Mouse (Mus musculus) liver, embryonic 14.5 days (tissue): ENCODE data around the gene Hyou1. TPM values are rescaled to one million over a fixed set of nuclear protein-coding genes. Genes with fewer than 3 reads are reported as not detected.

Experiments used
- ATAC-seq: fragments of 200-750 bp; cut with Nextera tagmentation; 2 replicates; pipeline ENCODE4 v1.8.0; 2017; ENCODE audit warnings: moderate number of reproducible peaks, mild to moderate bottlenecking, moderate library complexity; ENCODE audit not compliant: insufficient read depth
- DNase-seq, 3 experiments: peaks; one replicate each; pipeline ENCODE4 v3.0.0-alpha.2; 2012 to 2013; ENCODE audit warnings: low read depth in 3 of 3, low spot score in 3 of 3
- H3K27ac ChIP-seq: fragments of 300-500 bp; sonication (generic); 2 replicates; pipeline ENCODE4 v1.5.1; 2014; ENCODE audit warnings: moderate library complexity, mild to moderate bottlenecking, control low read depth, inconsistent platforms
- H3K27me3 ChIP-seq: fragments of 300-500 bp; sonication (generic); 2 replicates; pipeline ENCODE4 v1.6.1; 2014; ENCODE audit warnings: mild to moderate bottlenecking, low read length, moderate library complexity; ENCODE audit not compliant: control insufficient read depth, insufficient read depth
- H3K36me3 ChIP-seq: fragments of 300-500 bp; sonication (generic); replicated peaks from 2 replicates; pipeline ENCODE4 v1.6.1; 2014; ENCODE audit warnings: low read depth; ENCODE audit not compliant: control insufficient read depth, insufficient read depth
- H3K4me1 ChIP-seq, 2 experiments: fragments of 200-500 bp in 1 of 2; fragments of 300-500 bp in 1 of 2; sonication (generic) in 1 of 2; replicated peaks; 2 replicates each; pipeline ENCODE4 v1.6.1; 2012 to 2014; ENCODE audit warnings: antibody characterized with exemption in 1 of 2, inconsistent platforms in 1 of 2, low read length in 1 of 2; ENCODE audit not compliant: control insufficient read depth in 2 of 2, insufficient read depth in 2 of 2
- H3K4me2 ChIP-seq: fragments of 300-500 bp; sonication (generic); 2 replicates; pipeline ENCODE4 v1.6.1; 2014; ENCODE audit warnings: low read depth, mild to moderate bottlenecking, control low read depth, moderate library complexity
- H3K4me3 ChIP-seq, 2 experiments: fragments of 200-500 bp in 1 of 2; fragments of 300-500 bp in 1 of 2; sonication (generic) in 1 of 2; 2 replicates each; pipeline ENCODE4 v1.5.1; 2012 to 2014; ENCODE audit warnings: low read depth in 2 of 2, low read length in 2 of 2, mild to moderate bottlenecking in 2 of 2, control low read depth in 1 of 2, inconsistent platforms in 1 of 2, moderate library complexity in 1 of 2; ENCODE audit not compliant: insufficient read depth in 1 of 2
- H3K9ac ChIP-seq: fragments of 300-500 bp; sonication (generic); replicated peaks from 2 replicates; pipeline ENCODE4 v1.6.1; 2014; ENCODE audit warnings: mild to moderate bottlenecking, control low read depth, moderate library complexity
- H3K9me3 ChIP-seq: fragments of 300-500 bp; sonication (generic); 2 replicates; pipeline ENCODE4 v1.6.1; 2016; ENCODE audit warnings: low read length, mixed read lengths; ENCODE audit not compliant: control insufficient read depth
- CTCF ChIP-seq: IDR thresholded peaks from 2 replicates; pipeline ENCODE4 v1.5.1; 2016; ENCODE audit warnings: antibody characterized with exemption, low read depth, control low read depth
- EP300 ChIP-seq: IDR thresholded peaks from 2 replicates; pipeline ENCODE4 v1.6.1; 2016; ENCODE audit warnings: antibody characterized with exemption, low read depth
- WGBS: fragments of 180-500 bp; shearing (Covaris S2); extraction: QIAGEN DNeasy Blood & Tissue Kit; methylation state at CpG from one replicate; pipeline ENCODE4 v1.1.7; 2014; ENCODE audit not compliant: insufficient replicate concordance; 5-methylcytosine and 5-hydroxymethylcytosine counted together
- microRNA-seq: library from miRNA; unstranded; fragments of <30 nt; microRNA quantifications from one replicate; pipeline ENCODE4, GENCODE M21; 2016
- polyA plus RNA-seq, 2 experiments: library from polyadenylated mRNA; depleted of rRNA in 1 of 2; stranded (reverse) in 1 of 2; unstranded in 1 of 2; fragments of >200 nt; fragmentation: Nextera tagmentation in 1 of 2; extraction: Ambion mirVana in 1 of 2; gene quantifications; 2 replicates each; pipeline versions ENCODE4 v1.2.1 to v1.2.3; 2012 to 2014

Gene Hyou1
- polyA plus RNA-seq, 2 experiments, result 12.5 to 16.5 TPM

GRCm38 (mm10) chr9:44432577-44433185, 53.4 kb downstream of the Hyou1 start:
- ATAC-seq (no peak), DNase-seq (no peak)
- Histone ChIP-seq H3K36me3 (no peaks in the 10 kb centered on the region), H3K4me2 (no peak overlapping the region), H3K9ac (no peak overlapping the region), H3K9me3 (no peaks in the 10 kb centered on the region), H3K4me3 (no peak overlapping the region), H3K4me1 (no peaks in the 10 kb centered on the region), H3K27ac (no peak overlapping the region), H3K27me3 (no peaks in the 10 kb centered on the region)
- 38% methylated on average over 5 of the region's 5 CpGs for WGBS
- no peak for TF ChIP-seq EP300
- no peak for TF ChIP-seq CTCF

GRCm38 (mm10) chr9:44435747-44436146, 56.5 kb downstream of the Hyou1 start:
- Histone ChIP-seq H3K9me3 (no peaks in the 10 kb centered on the region), H3K9ac (no peak overlapping the region), H3K36me3 (no peaks in the 10 kb centered on the region), H3K4me3 (no peak overlapping the region), H3K27me3 (no peaks in the 10 kb centered on the region), H3K27ac (no peak overlapping the region), H3K4me2 (no peak overlapping the region), H3K4me1 (no peaks in the 10 kb centered on the region)
- no peak for ATAC-seq
- no peak for TF ChIP-seq CTCF
- WGBS, result 17% methylated on average over 6 of the region's 6 CpGs
- no peak for DNase-seq

GRCm38 (mm10) chr9:44440961-44441360, 61.7 kb downstream of the Hyou1 start, which contains the start of gene Foxr1:
Foxr1 (minus strand) TSS chr9:44441136.
- Histone ChIP-seq H3K4me1 (no peaks in the 10 kb centered on the region), H3K9me3 (no peaks in the 10 kb centered on the region), H3K36me3 (no peaks in the 10 kb centered on the region), H3K27me3 (no peaks in the 10 kb centered on the region), H3K27ac (no peak within 1 kb of the TSS), H3K4me3 (no peak within 1 kb of the TSS), H3K9ac (no peak within 1 kb of the TSS), H3K4me2 (no peak within 1 kb of the TSS)
- 60% methylated on average over 19 of the region's 19 CpGs for WGBS
- no peak for TF ChIP-seq CTCF
- TF ChIP-seq EP300, result no peak
- DNase-seq (no peak), ATAC-seq (no peak)

Small RNA genes within 50 kb of the gene (microRNA-seq; reads per million reads assigned to microRNA genes)
- gene Gm44335, result not detected
- gene Mir7085, result not detected

Other genes with a start within 250 kb of the Hyou1 start
- gene Mcam, start 245.0 kb upstream of the Hyou1 start, polyA plus RNA-seq (2012; rRNA removed), result 6.1 and 6.2 TPM in 2 replicates
- 3.1 and 3.4 TPM in 2 replicates for gene Mcam, start 245.0 kb upstream of the Hyou1 start, polyA plus RNA-seq (2014; fragmentation: Nextera tagmentation; extraction: Ambion mirVana)
- 3.4 and 3.9 TPM in 2 replicates for gene Cbl, start 145.4 kb upstream of the Hyou1 start, polyA plus RNA-seq (2012; rRNA removed)
- gene Cbl, start 145.4 kb upstream of the Hyou1 start, polyA plus RNA-seq (2014; fragmentation: Nextera tagmentation; extraction: Ambion mirVana), result 3.7 and 5.1 TPM in 2 replicates
- gene Ccdc153, start 138.8 kb upstream of the Hyou1 start, polyA plus RNA-seq (2012; rRNA removed), result not detected in 2 replicates
- not detected in 2 replicates for gene Ccdc153, start 138.8 kb upstream of the Hyou1 start, polyA plus RNA-seq (2014; fragmentation: Nextera tagmentation; extraction: Ambion mirVana)
- gene Pdzd3, start 128.0 kb upstream of the Hyou1 start, polyA plus RNA-seq (2012; rRNA removed), result 0.02 and 0.05 TPM in 2 replicates
- 0.08 TPM in 1 of 2 replicates, not detected in the other for gene Pdzd3, start 128.0 kb upstream of the Hyou1 start, polyA plus RNA-seq (2014; fragmentation: Nextera tagmentation; extraction: Ambion mirVana)
- gene Nlrx1, start 110.9 kb upstream of the Hyou1 start, polyA plus RNA-seq (2012; rRNA removed), result 1.5 TPM in 2 replicates
- gene Nlrx1, start 110.9 kb upstream of the Hyou1 start, polyA plus RNA-seq (2014; fragmentation: Nextera tagmentation; extraction: Ambion mirVana), result 2.7 and 3.4 TPM in 2 replicates
- 35.6 and 41.6 TPM in 2 replicates for gene Abcg4, start 90.9 kb upstream of the Hyou1 start, polyA plus RNA-seq (2012; rRNA removed)
- gene Abcg4, start 90.9 kb upstream of the Hyou1 start, polyA plus RNA-seq (2014; fragmentation: Nextera tagmentation; extraction: Ambion mirVana), result 10.6 and 11.1 TPM in 2 replicates
- 11.8 and 13.8 TPM in 2 replicates for gene Hinfp, start 73.8 kb upstream of the Hyou1 start, polyA plus RNA-seq (2012; rRNA removed)
- gene Hinfp, start 73.8 kb upstream of the Hyou1 start, polyA plus RNA-seq (2014; fragmentation: Nextera tagmentation; extraction: Ambion mirVana), result 8.0 and 8.3 TPM in 2 replicates
- gene C2cd2l, start 59.2 kb upstream of the Hyou1 start, polyA plus RNA-seq (2012; rRNA removed), result 13.0 and 17.3 TPM in 2 replicates
- gene C2cd2l, start 59.2 kb upstream of the Hyou1 start, polyA plus RNA-seq (2014; fragmentation: Nextera tagmentation; extraction: Ambion mirVana), result 7.4 and 8.9 TPM in 2 replicates
- 16.4 and 19.5 TPM in 2 replicates for gene Dpagt1, start 53.5 kb upstream of the Hyou1 start, polyA plus RNA-seq (2012; rRNA removed)
- gene Dpagt1, start 53.5 kb upstream of the Hyou1 start, polyA plus RNA-seq (2014; fragmentation: Nextera tagmentation; extraction: Ambion mirVana), result 18.8 and 20.2 TPM in 2 replicates
- 177 and 217 TPM in 2 replicates for gene H2afx, start 44.8 kb upstream of the Hyou1 start, polyA plus RNA-seq (2012; rRNA removed)
- 168 and 190 TPM in 2 replicates for gene H2afx, start 44.8 kb upstream of the Hyou1 start, polyA plus RNA-seq (2014; fragmentation: Nextera tagmentation; extraction: Ambion mirVana)
- gene Hmbs, start 35.3 kb upstream of the Hyou1 start, polyA plus RNA-seq (2012; rRNA removed), result 837 and 876 TPM in 2 replicates
- 1,376 and 1,452 TPM in 2 replicates for gene Hmbs, start 35.3 kb upstream of the Hyou1 start, polyA plus RNA-seq (2014; fragmentation: Nextera tagmentation; extraction: Ambion mirVana)
- 9.4 and 9.7 TPM in 2 replicates for gene Vps11, start 17.8 kb upstream of the Hyou1 start, polyA plus RNA-seq (2012; rRNA removed)
- gene Vps11, start 17.8 kb upstream of the Hyou1 start, polyA plus RNA-seq (2014; fragmentation: Nextera tagmentation; extraction: Ambion mirVana), result 11.5 and 12.0 TPM in 2 replicates
- 15.9 and 16.7 TPM in 2 replicates for gene Slc37a4, start 17.4 kb downstream of the Hyou1 start, polyA plus RNA-seq (2012; rRNA removed)
- 26.6 and 29.7 TPM in 2 replicates for gene Slc37a4, start 17.4 kb downstream of the Hyou1 start, polyA plus RNA-seq (2014; fragmentation: Nextera tagmentation; extraction: Ambion mirVana)
- gene Rps25, start 27.6 kb downstream of the Hyou1 start, polyA plus RNA-seq (2012; rRNA removed), result 350 and 717 TPM in 2 replicates
- 1,544 and 1,614 TPM in 2 replicates for gene Rps25, start 27.6 kb downstream of the Hyou1 start, polyA plus RNA-seq (2014; fragmentation: Nextera tagmentation; extraction: Ambion mirVana)
- gene Trappc4, start 28.1 kb downstream of the Hyou1 start, polyA plus RNA-seq (2012; rRNA removed), result 24.2 and 26.6 TPM in 2 replicates
- 44.4 and 52.9 TPM in 2 replicates for gene Trappc4, start 28.1 kb downstream of the Hyou1 start, polyA plus RNA-seq (2014; fragmentation: Nextera tagmentation; extraction: Ambion mirVana)
- gene Ccdc84, start 39.1 kb downstream of the Hyou1 start, polyA plus RNA-seq (2012; rRNA removed), result 15.3 and 16.3 TPM in 2 replicates
- 10.0 TPM in 2 replicates for gene Ccdc84, start 39.1 kb downstream of the Hyou1 start, polyA plus RNA-seq (2014; fragmentation: Nextera tagmentation; extraction: Ambion mirVana)
- not detected in 2 replicates for gene Foxr1, start 61.6 kb downstream of the Hyou1 start, polyA plus RNA-seq (2012; rRNA removed)
- not detected in 2 replicates for gene Foxr1, start 61.6 kb downstream of the Hyou1 start, polyA plus RNA-seq (2014; fragmentation: Nextera tagmentation; extraction: Ambion mirVana)
- 0.04 TPM in 1 of 2 replicates, not detected in the other for gene Upk2, start 75.5 kb downstream of the Hyou1 start, polyA plus RNA-seq (2012; rRNA removed)
- gene Upk2, start 75.5 kb downstream of the Hyou1 start, polyA plus RNA-seq (2014; fragmentation: Nextera tagmentation; extraction: Ambion mirVana), result not detected in 2 replicates
- 1.6 and 1.9 TPM in 2 replicates for gene Bcl9l, start 103.3 kb downstream of the Hyou1 start, polyA plus RNA-seq (2012; rRNA removed)
- 1.0 and 1.5 TPM in 2 replicates for gene Bcl9l, start 103.3 kb downstream of the Hyou1 start, polyA plus RNA-seq (2014; fragmentation: Nextera tagmentation; extraction: Ambion mirVana)
- 0.03 TPM in 2 replicates for gene Cxcr5, start 182.4 kb downstream of the Hyou1 start, polyA plus RNA-seq (2012; rRNA removed)
- gene Cxcr5, start 182.4 kb downstream of the Hyou1 start, polyA plus RNA-seq (2014; fragmentation: Nextera tagmentation; extraction: Ambion mirVana), result not detected in 2 replicates
- 6.4 and 9.4 TPM in 2 replicates for gene Ddx6, start 225.4 kb downstream of the Hyou1 start, polyA plus RNA-seq (2012; rRNA removed)
- gene Ddx6, start 225.4 kb downstream of the Hyou1 start, polyA plus RNA-seq (2014; fragmentation: Nextera tagmentation; extraction: Ambion mirVana), result 4.4 and 4.9 TPM in 2 replicates